Mouse (Mus musculus): ENCODE data around the gene Gga1. TPM values are rescaled to one million over a fixed set of nuclear protein-coding genes. Genes with fewer than 3 reads are reported as not detected.
"Not testable (repeated sequence)": the region's sequence is repeated elsewhere in the genome, so short reads cannot be mapped to it uniquely, and the experiment has no call there.

Gga1 gene
- polyA plus RNA-seq, 1 experiment from 2014 or later, result 51.0 TPM

DNA sequence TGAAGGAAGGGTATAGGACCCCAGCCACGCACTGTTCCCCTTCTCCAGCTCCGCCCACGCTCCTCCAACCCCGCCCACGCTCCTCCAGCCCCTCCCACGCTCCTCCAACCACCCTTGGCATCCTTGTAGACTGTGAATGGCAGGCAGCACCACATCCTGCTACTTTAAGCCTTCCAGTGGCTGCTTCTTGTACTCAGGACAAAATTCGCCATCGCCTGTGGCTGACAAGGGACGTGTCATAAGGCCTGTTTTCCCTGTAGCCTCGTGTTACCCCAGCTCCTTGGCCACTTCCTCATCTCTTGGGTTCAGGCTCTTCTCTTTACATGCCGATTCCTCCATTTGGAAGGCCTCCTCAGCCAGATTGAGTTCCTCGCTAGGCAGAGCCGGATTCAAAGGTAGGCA lies 13.1 kb upstream of the Gga1 start:
- Histone ChIP-seq H3K4me1 (replicated peaks) (peaks cover 8% of the 10 kb centered on the region), H3K4me2 (no peak overlapping the region), H3K4me3 (no peak overlapping the region), H3K27me3 (no peaks in the 10 kb centered on the region), H3K36me3 (no peaks in the 10 kb centered on the region), H3K9me3 (no peaks in the 10 kb centered on the region), H3K9ac (no peak overlapping the region), H3K27ac (replicated peaks) (no peak overlapping the region)
- ATAC-seq (ENCODE audit: low read depth), result no peak
- 43% methylated on average over 13 of the region's 13 CpGs for WGBS

DNA sequence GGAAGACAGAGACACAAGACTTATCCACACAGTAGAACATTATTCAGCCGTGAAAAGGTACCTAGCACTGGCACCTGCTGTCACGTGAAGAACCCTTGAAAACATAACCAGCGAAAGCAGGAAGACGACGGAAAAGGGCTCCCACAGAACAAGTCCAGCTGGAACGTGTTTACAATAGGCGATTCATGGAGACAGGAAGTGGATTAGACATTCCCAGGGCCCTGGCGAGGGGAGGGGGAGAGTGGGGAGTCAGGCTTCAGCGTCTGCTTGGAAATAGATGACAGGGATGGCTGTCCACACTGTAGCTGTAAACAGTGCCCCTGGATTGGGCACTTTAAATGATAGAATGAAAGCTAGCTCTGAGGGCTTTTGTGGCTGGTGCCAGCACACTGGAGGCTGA lies 8.6 kb upstream of the Gga1 start:
- H3K4me2 ChIP-seq, result peak overlapping the region; percentile 14; the same call in 1 of the 2 replicates
- peaks cover 13% of the 10 kb centered on the region for H3K4me1 ChIP-seq (replicated peaks)
- H3K9ac ChIP-seq, result no peak overlapping the region
- no peaks in the 10 kb centered on the region for H3K9me3 ChIP-seq
- no peaks in the 10 kb centered on the region for H3K27me3 ChIP-seq
- H3K27ac ChIP-seq (replicated peaks), result peak overlapping the region; percentile 83
- no peaks in the 10 kb centered on the region for H3K36me3 ChIP-seq
- no peak overlapping the region for H3K4me3 ChIP-seq
- WGBS, result 25% methylated on average over 9 of the region's 9 CpGs
- peak; percentile 71 for ATAC-seq (ENCODE audit: low read depth)

DNA sequence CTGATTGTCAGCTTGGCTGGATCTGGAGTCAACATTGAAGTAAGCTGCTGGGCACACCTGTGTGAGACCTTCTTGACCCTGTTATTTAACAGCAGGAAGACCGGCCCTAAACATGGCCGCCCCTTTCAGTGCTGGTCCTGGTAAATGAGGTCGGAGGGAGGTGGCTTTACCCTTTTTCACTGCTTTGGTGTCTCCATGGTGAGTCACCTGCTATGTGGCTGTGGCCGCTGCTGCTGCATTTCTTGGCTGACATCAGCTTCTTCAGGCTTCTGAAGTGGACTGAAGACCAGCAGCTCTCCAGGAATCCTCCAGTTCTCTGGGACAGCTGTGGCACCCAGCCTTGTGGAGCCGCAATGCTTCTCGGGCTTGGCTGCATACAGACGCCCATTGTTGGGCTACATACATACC lies 8.2 kb upstream of the Gga1 start:
- peak overlapping the region; percentile 83 for H3K27ac ChIP-seq (replicated peaks)
- H3K9me3 ChIP-seq, result no peaks in the 10 kb centered on the region
- peak; percentile 23 for ATAC-seq (ENCODE audit: low read depth)
- peak overlapping the region; percentile 14; the same call in 1 of the 2 replicates for H3K4me2 ChIP-seq
- H3K4me3 ChIP-seq, result no peak overlapping the region
- H3K36me3 ChIP-seq, result no peaks in the 10 kb centered on the region
- no peaks in the 10 kb centered on the region for H3K27me3 ChIP-seq
- WGBS, result 48% methylated on average over 7 of the region's 7 CpGs
- H3K9ac ChIP-seq, result no peak overlapping the region
- H3K4me1 ChIP-seq (replicated peaks), result peaks cover 15% of the 10 kb centered on the region

DNA sequence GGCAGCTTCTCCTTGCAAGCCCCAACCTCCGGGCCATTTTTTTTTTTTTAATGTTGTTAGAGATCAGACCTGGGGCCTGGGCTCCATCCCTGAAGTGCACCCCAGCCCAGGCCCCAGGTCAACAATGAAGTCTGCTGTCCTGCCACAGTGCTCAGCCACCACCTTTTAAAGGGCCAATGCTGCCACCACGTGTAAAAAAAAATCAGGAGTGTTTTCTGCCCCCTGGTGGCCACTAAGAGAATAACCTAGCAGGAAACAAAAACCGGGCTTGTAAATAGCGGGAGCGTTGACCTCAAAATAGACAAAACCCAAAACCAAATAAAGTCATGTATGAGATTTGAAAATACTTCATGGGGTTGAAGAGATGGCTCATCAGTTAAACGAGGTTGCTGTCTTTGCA lies 7.2 kb upstream of the Gga1 start:
- no peaks in the 10 kb centered on the region for H3K36me3 ChIP-seq
- no peak overlapping the region for H3K4me3 ChIP-seq
- peaks cover 17% of the 10 kb centered on the region for H3K4me1 ChIP-seq (replicated peaks)
- H3K4me2 ChIP-seq, result no peak overlapping the region
- no peak overlapping the region for H3K27ac ChIP-seq (replicated peaks)
- H3K9ac ChIP-seq, result no peak overlapping the region
- no peaks in the 10 kb centered on the region for H3K27me3 ChIP-seq
- 25% methylated on average over 6 of the region's 6 CpGs for WGBS
- no peaks in the 10 kb centered on the region for H3K9me3 ChIP-seq
- no peak for ATAC-seq (ENCODE audit: low read depth)

DNA sequence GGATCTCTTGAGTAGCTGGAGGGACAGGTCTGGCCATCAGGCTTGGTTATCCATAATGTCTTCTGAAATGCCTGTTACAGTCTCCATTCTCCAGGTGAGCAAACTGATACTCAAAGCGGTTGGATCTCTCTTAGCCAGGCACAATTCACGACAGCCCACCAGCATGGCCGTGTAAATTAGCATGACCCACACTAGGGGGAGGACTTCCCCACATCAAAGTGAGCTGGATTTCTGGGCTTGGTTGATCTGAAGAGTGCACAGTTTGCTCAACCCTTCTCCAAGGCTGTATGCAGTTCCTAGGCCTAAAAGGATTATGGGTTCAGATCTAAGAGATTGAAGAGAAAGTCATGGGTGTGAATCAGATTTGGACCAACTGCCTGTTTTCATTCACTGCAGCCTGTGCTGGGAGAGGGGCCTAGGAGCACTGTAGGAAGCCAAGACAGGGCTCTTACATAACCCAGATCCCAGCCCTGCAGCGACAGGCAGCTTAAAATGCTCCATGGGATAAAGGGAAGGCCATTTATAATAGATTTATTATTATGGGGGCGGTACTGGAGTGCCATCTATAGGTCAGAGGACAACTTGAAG lies 4.9 kb upstream of the Gga1 start:
- no peaks in the 10 kb centered on the region for H3K27me3 ChIP-seq
- peaks cover 35% of the 10 kb centered on the region for H3K4me1 ChIP-seq (replicated peaks)
- H3K9me3 ChIP-seq, result no peaks in the 10 kb centered on the region
- no peak overlapping the region for H3K4me3 ChIP-seq
- no peak overlapping the region for H3K9ac ChIP-seq
- no peak overlapping the region for H3K4me2 ChIP-seq
- H3K27ac ChIP-seq (replicated peaks), result no peak overlapping the region
- no peak for ATAC-seq (ENCODE audit: low read depth)
- no peaks in the 10 kb centered on the region for H3K36me3 ChIP-seq
- 59% methylated on average over 5 of the region's 5 CpGs for WGBS

DNA sequence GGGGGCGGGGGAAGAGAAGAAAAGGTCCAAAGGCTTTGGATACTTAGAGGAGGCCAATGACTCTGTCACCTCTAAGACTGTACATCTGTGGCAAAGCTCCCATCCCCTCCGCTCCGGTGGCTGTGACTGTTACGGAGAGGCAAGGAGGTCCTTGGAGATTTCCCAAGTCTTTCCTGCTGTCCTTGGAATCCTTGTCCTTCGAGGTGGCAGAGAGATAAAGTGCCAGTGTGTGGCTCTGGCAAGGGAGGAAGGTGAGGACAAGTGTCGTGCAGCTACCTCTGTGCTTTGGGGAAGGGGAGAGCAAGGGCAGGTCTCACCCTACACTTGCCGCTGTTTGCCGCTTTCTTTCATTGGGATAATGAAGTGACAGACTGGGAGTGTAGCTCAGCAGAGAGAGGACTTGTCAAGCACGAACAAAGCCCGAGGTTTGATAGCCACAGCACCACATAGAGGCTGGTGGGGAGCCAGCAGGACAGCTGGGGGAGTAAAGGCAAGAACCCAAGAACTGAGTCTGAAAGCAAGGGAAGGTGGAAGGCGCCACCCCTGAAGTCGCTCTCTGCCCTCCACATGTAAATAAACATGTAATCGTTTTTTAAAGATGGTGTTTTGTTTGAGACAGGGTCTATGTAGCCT lies 3.1 kb upstream of the Gga1 start:
- Histone ChIP-seq H3K4me1 (replicated peaks) (peaks cover 36% of the 10 kb centered on the region), H3K36me3 (no peaks in the 10 kb centered on the region), H3K27me3 (no peaks in the 10 kb centered on the region), H3K9me3 (no peaks in the 10 kb centered on the region), H3K4me2 (no peak overlapping the region), H3K27ac (replicated peaks) (0 out of 2 replicates have a peak overlapping the region, but pooled peaks have one; percentile 42), H3K9ac (0 out of 2 replicates have a peak overlapping the region, but pooled peaks have one; percentile 14), H3K4me3 (no peak overlapping the region)
- WGBS, result 57% methylated on average over 13 of the region's 13 CpGs
- ATAC-seq (ENCODE audit: low read depth), result no peak

DNA sequence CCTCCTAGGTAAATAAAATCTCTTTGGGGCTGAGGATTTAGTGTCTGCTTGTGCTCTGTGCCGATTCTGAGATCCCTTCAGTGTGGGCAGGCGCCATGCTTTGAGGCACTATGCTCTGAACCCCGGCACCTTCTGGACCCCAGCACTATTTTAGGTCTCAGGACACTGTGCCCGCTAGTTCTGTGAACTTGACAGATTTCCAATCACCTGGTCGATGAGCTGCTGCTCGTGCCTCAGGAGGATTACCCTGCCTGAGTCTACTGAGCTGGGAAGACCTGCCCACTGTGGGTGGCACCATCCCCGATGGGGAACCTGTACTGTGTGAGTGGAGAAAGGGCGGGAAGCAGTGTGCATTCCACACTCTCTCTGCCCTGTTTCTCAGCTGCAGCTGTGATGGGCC lies 2.0 kb upstream of the Gga1 start:
- peak overlapping the region; percentile 91; the same call in 1 of the 2 replicates for H3K9ac ChIP-seq
- ATAC-seq (ENCODE audit: low read depth), result no peak
- no peak overlapping the region for H3K27ac ChIP-seq (replicated peaks)
- H3K27me3 ChIP-seq, result no peaks in the 10 kb centered on the region
- no peaks in the 10 kb centered on the region for H3K9me3 ChIP-seq
- 0 out of 2 replicates have a peak, but pooled peaks cover 2% of the 10 kb centered on the region for H3K36me3 ChIP-seq
- H3K4me1 ChIP-seq (replicated peaks), result peaks cover 39% of the 10 kb centered on the region
- no peak overlapping the region for H3K4me2 ChIP-seq
- WGBS, result 85% methylated on average over 8 of the region's 8 CpGs
- no peak overlapping the region for H3K4me3 ChIP-seq

DNA sequence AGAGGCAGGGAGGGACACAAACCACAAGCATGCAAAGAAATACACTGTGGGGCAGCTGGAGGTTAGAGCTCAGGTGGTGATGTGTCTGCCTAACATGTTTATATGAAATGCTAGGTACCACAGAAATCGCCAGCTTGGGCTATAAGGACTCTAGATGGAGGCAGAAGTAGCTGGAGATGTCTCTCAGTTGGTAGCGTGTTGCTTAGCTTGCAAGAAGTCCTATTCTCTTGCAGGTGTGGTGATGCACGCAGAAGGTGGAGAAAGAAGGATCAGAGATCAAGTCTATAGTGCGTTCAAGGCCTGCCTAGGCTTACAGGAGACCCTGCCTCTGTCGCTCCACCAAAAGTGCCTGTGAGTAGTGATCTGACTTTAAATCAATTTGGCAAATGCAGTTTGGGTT lies 1.5 kb upstream of the Gga1 start:
- H3K9ac ChIP-seq, result peak overlapping the region; percentile 91
- H3K4me2 ChIP-seq, result peak overlapping the region; percentile 92
- H3K9me3 ChIP-seq, result no peaks in the 10 kb centered on the region
- H3K4me3 ChIP-seq, result peak overlapping the region; percentile 79; the same call in 1 of the 2 replicates
- ATAC-seq (ENCODE audit: low read depth), result no peak
- peaks cover 39% of the 10 kb centered on the region for H3K4me1 ChIP-seq (replicated peaks)
- H3K27me3 ChIP-seq, result no peaks in the 10 kb centered on the region
- WGBS, result 74% methylated on average over 5 of the region's 5 CpGs
- H3K36me3 ChIP-seq, result peaks cover 6% of the 10 kb centered on the region; the same call in 1 of the 2 replicates
- H3K27ac ChIP-seq (replicated peaks), result peak overlapping the region; percentile 99

DNA sequence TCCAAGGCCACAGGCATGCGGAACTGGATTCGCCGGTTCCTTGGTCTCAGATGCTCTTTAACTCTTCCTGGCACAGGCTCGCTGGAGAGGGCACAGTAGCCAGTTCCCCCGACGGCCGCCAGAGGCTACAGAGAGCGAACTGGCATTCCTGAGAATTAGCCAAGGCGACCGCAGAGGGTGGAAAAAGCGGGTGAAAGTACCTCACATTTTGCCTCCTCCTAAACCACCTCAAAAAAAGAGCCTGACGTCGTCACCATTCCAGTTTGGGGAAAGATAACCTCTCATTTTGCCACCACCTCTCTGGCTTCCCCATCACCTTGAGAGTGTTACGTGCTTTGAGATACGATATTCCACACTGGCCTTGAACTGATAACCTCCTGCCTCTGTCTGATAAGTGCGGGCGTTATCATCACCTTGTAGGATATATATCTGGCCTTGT lies 713 bp upstream of the Gga1 start:
- Histone ChIP-seq H3K36me3 (peaks cover 14% of the 10 kb centered on the region), H3K27ac (replicated peaks) (peak overlapping the region; percentile 99), H3K4me3 (peak overlapping the region; percentile 79), H3K9me3 (no peaks in the 10 kb centered on the region), H3K27me3 (no peaks in the 10 kb centered on the region), H3K4me1 (replicated peaks) (peaks cover 39% of the 10 kb centered on the region), H3K4me2 (peak overlapping the region; percentile 92), H3K9ac (peak overlapping the region; percentile 91)
- WGBS, result 3% methylated on average over 17 of the region's 17 CpGs
- peak; percentile 34; the same call in 1 of the 2 replicates for ATAC-seq (ENCODE audit: low read depth)

DNA sequence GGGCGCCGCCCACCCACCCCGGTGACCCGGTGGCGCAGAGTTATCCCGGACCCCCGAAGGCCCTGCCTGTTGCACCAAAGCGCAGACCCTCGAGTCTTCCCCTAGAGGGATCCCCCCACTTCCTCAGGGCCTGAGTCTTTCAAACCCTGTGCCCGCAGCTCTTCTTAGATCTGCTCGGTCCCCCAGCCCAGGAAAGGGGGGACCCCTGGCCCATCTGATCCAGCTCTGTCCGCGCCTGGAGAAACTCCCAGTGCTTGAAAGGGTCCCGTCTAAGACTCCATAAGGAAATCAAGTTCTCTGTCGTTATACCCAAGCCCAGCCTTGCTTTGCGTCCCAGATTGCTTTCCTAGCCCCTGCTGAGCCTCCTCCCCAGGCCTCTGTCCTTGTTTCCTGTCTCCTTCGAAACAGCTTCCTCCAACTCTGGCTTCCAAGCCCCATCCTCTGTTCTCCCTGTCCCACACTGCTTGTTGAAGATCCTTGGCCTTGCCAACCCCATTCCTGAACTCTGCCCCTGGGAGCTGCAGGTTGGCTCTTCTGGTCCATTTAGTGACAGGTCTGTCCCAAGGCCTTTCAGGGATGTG lies 910 bp downstream of the Gga1 start:
- peaks cover 39% of the 10 kb centered on the region for H3K4me1 ChIP-seq (replicated peaks)
- H3K36me3 ChIP-seq, result peaks cover 30% of the 10 kb centered on the region
- peak overlapping the region; percentile 92 for H3K4me2 ChIP-seq
- peak overlapping the region; percentile 91 for H3K9ac ChIP-seq
- ATAC-seq (ENCODE audit: low read depth), result peak; percentile 42; the same call in 1 of the 2 replicates
- WGBS, result 0% methylated on average over 15 of the region's 17 CpGs
- H3K9me3 ChIP-seq, result no peaks in the 10 kb centered on the region
- no peaks in the 10 kb centered on the region for H3K27me3 ChIP-seq
- peak overlapping the region; percentile 99 for H3K27ac ChIP-seq (replicated peaks)
- H3K4me3 ChIP-seq, result peak overlapping the region; percentile 79

DNA sequence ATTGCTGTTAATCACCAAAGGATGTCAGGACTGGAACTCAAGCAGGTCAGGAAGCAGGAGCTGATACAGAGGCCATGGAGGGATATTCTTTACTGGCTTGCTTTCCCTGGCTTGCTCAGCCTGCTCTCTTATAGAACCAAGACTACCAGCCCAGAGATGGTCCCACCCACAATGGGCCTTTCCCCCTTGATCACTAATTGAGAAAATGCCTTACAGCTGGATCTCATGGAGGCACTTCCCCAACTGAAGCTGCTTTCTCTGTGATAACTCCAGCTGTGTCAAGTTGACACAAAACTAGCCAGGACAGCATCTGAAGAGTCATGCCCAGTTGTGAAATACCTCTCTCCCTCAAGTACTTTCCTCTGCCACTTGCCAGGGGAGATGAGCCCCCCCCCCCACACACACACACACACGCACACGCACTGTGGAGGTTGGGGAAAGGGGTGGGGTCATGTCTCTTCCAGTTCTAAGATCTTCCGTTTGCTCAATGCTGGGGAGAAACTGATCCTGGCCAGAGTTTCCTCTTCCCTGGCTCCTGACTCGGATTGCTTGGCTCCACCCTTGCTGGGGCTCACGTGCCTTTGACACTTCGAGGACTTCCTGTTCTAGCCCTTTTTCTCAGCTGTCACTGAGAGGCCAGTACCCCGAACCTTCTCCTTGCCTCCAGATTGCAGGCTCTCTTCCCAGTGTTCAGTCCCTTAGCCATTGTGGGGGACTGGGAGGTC lies 2.0 kb downstream of the Gga1 start:
- peaks cover 35% of the 10 kb centered on the region for H3K4me1 ChIP-seq (replicated peaks)
- not testable (repeated sequence) for H3K27me3 ChIP-seq; ATAC-seq (ENCODE audit: low read depth); H3K4me3 ChIP-seq; H3K27ac ChIP-seq (replicated peaks); H3K9me3 ChIP-seq
- H3K4me2 ChIP-seq, result peak overlapping the region; percentile 92; the same call in 1 of the 2 replicates
- H3K9ac ChIP-seq, result peak overlapping the region; percentile 91; the same call in 1 of the 2 replicates
- peaks cover 41% of the 10 kb centered on the region for H3K36me3 ChIP-seq
- 68% methylated on average over 6 of the region's 7 CpGs for WGBS

DNA sequence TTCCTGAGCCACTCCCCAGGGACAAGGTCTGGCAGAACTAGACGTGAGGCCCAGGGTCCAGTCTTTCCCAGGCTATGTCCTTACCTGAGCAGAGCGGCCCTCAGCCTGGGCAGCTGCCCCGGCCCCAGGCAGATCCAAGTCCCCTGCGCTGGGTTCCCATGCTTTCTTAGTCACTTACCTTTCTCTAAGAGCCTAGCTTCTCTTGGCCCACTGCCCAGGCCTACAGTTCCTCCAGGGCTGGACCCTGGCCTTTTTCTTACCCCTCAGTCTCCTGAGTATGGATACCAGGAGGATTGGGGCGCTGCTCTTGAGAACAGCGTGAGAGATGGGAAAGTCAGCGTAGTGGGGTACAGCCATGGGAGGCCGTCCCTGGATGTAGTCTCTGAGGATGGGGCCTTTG lies 3.4 kb downstream of the Gga1 start:
- Histone ChIP-seq H3K4me3 (no peak overlapping the region), H3K27me3 (no peaks in the 10 kb centered on the region), H3K4me1 (replicated peaks) (peaks cover 29% of the 10 kb centered on the region), H3K27ac (replicated peaks) (no peak overlapping the region), H3K9ac (peak overlapping the region; percentile 27; the same call in 1 of the 2 replicates), H3K36me3 (peaks cover 54% of the 10 kb centered on the region), H3K9me3 (no peaks in the 10 kb centered on the region), H3K4me2 (no peak overlapping the region)
- no peak for ATAC-seq (ENCODE audit: low read depth)
- 94% methylated on average over 8 of the region's 8 CpGs for WGBS

Data from neural tube, embryonic 13.5 days (tissue).